Mouse (Mus musculus) ES-Bruce4 (cell line): ENCODE measurements around the gene Abcc12. TPM values are rescaled to one million over a fixed set of nuclear protein-coding genes. Genes with fewer than 3 reads are reported as not detected.

Experiments used
- H3K27ac ChIP-seq: 2 replicates; pipeline ENCODE4 v1.5.1; 2012; ENCODE audit warnings: low read length, inconsistent platforms; ENCODE audit not compliant: insufficient read depth
- H3K27me3 ChIP-seq: 2 replicates; pipeline ENCODE4 v1.6.1; 2012; ENCODE audit warnings: mild to moderate bottlenecking, low read length, inconsistent platforms; ENCODE audit not compliant: control insufficient read depth, poor library complexity, insufficient read depth, severe bottlenecking
- H3K36me3 ChIP-seq: 2 replicates; pipeline ENCODE4 v1.6.1; 2012; ENCODE audit warnings: inconsistent platforms, mild to moderate bottlenecking, low read length, moderate library complexity; ENCODE audit not compliant: control insufficient read depth, poor library complexity, insufficient read depth, severe bottlenecking
- H3K4me1 ChIP-seq: one replicate; pipeline ENCODE4 v1.8.1; 2011; ENCODE audit warnings: low read length; ENCODE audit not compliant: control insufficient read depth, insufficient read depth
- H3K4me3 ChIP-seq: 2 replicates; pipeline ENCODE4 v1.5.1; 2011; ENCODE audit warnings: low read depth, mild to moderate bottlenecking, low read length
- H3K9ac ChIP-seq: 2 replicates; pipeline ENCODE4 v1.6.1; 2012; ENCODE audit warnings: low read depth, mild to moderate bottlenecking, inconsistent platforms; ENCODE audit not compliant: poor library complexity, severe bottlenecking
- H3K9me3 ChIP-seq: replicated peaks from 2 replicates; pipeline ENCODE4 v1.6.1; 2012; ENCODE audit warnings: mild to moderate bottlenecking, low read length, inconsistent platforms; ENCODE audit not compliant: control insufficient read depth, poor library complexity, insufficient read depth, severe bottlenecking
- CTCF ChIP-seq: IDR thresholded peaks from one replicate; pipeline ENCODE4 v1.8.1; 2011; ENCODE audit warnings: low read depth, low read length
- EP300 ChIP-seq: IDR thresholded peaks from 2 replicates; pipeline ENCODE4 v1.6.1; 2011; ENCODE audit warnings: low read depth, low read length; ENCODE audit not compliant: insufficient read depth
- POLR2A ChIP-seq: IDR thresholded peaks from one replicate; pipeline ENCODE4 v1.8.1; 2011; ENCODE audit warnings: low read length; ENCODE audit not compliant: insufficient read depth
- polyA plus RNA-seq: library from polyadenylated mRNA; stranded (reverse); fragments of >200 nt; gene quantifications from 2 replicates; pipeline ENCODE4 v1.2.4, GENCODE M21; 2011; ENCODE audit warnings: low read depth; ENCODE audit not compliant: missing spikeins, insufficient read depth, insufficient read length

The Abcc12 gene
- polyA plus RNA-seq, 1 experiment, result not detected

DNA sequence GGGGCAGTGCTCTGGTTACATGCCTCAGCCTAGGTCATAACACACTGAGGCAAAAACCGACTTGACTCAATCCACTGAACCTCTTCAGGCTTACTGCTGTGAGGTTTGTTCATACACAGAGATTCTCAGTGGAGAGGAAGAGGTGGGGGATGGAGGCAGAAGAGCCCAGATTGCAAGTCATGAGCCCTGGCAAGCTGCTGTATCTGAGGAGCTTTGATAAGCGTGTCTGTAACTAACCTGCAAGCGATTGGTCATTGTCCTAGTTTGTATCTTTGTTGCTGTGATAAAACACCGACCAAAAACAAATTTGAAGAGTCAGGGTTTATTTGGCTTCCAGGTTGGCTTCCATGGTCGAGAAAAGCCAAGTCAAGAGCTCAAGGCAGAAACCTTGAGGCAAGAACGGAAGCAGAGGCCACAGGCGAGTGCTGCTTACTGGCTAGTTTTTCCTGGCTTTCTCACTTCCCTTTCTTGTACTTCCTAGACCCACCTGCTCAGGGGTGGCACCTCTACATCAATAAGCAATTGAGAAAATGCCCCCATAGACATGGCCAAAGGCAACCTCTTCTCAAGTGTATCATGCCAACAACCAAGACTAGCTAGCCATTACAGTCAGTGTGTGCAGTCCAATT, 37.4 kb upstream of the Abcc12 start:
- no peak overlapping the region for H3K4me3 ChIP-seq
- H3K27ac ChIP-seq, result no peak overlapping the region
- H3K4me1 ChIP-seq, result no peaks in the 10 kb centered on the region
- TF ChIP-seq EP300, result no peak
- TF ChIP-seq POLR2A, result no peak
- TF ChIP-seq CTCF, result no peak
- H3K9me3 ChIP-seq, result no peaks in the 10 kb centered on the region
- H3K27me3 ChIP-seq, result no peaks in the 10 kb centered on the region
- no peaks in the 10 kb centered on the region for H3K36me3 ChIP-seq
- H3K9ac ChIP-seq, result no peak overlapping the region

DNA sequence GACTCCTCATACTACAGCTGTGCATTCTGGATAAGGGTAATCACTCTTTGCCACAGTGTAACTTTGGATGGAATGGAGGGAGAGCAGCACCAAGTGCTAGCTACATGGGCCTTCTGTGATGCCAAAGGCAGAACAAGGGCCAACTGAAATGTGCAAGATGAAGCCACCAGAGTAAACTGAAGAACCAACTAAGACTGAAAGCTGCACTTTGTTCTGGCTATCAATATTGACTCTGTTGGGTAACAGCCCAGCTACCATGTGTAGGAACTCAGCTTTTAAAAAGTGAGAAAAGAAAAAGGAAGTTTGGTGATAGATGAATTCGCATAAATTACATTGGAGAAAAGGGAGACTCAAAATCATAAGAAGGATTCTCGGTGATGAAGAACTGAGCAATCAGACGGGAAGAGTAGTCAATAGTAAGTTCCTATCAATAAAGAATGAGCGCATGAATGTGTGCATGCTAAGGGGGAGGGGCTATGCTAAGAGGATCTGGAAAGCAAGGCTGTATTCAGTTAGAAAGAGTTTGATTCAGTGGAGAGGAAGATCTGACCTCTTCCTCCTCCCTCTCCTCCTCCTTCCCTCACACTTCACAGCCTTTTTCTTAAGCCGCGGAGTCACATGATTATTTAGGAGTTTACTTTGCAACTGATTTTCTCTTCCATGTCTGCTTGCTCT, 34.7 kb upstream of the Abcc12 start:
- no peaks in the 10 kb centered on the region; the same call in 1 of the 2 replicates for H3K9me3 ChIP-seq
- no peaks in the 10 kb centered on the region for H3K27me3 ChIP-seq
- no peak overlapping the region for H3K4me3 ChIP-seq
- H3K27ac ChIP-seq, result no peak overlapping the region
- no peaks in the 10 kb centered on the region for H3K36me3 ChIP-seq
- no peaks in the 10 kb centered on the region for H3K4me1 ChIP-seq
- H3K9ac ChIP-seq, result no peak overlapping the region
- no peak for TF ChIP-seq EP300
- TF ChIP-seq CTCF, result no peak
- TF ChIP-seq POLR2A, result no peak

DNA sequence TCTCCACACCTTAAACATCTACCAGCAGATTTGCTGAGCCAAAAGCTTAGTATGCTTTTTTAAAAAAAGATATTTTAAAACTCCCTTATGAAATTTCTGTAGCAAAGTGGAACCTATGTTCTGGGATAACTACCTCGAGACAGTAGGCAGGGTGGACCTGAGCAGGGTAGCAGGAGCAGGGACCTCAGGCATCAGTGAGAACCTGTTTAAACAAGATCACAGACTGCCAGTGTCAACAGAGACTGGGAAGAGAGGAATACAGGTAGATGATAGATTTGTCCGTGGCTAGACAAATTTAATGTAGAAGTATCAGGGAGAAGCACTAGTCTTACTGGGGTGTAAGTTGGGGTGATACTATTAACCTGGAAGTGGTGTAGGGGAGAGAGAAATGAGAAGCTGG, 33.3 kb upstream of the Abcc12 start:
- TF ChIP-seq POLR2A, result no peak
- TF ChIP-seq EP300, result no peak
- no peak for TF ChIP-seq CTCF
- H3K27ac ChIP-seq, result no peak overlapping the region
- H3K4me1 ChIP-seq, result no peaks in the 10 kb centered on the region
- no peak overlapping the region for H3K4me3 ChIP-seq
- H3K36me3 ChIP-seq, result no peaks in the 10 kb centered on the region
- H3K27me3 ChIP-seq, result no peaks in the 10 kb centered on the region
- no peak overlapping the region for H3K9ac ChIP-seq
- no peaks in the 10 kb centered on the region; the same call in 1 of the 2 replicates for H3K9me3 ChIP-seq

DNA sequence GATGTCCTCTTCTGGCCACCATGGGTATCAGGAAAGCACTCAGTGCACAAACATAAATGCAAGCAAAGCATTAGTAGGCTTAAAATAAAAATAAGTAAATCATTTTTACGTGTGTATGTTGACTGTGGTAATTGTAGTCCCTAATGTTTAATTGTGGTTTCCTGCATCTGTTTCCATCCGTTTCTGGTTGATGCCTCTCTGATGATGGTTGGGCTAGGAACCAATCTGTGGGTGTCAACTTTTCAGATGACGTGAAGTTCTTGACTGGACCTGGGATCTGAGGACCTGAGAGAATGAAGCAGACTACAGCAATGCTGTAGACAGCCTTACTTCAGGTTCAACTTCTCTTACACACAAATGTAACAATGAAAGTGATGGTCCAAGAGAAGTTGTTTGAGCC, 24.2 kb upstream of the Abcc12 start:
- Histone ChIP-seq H3K9me3 (no peaks in the 10 kb centered on the region), H3K4me3 (no peak overlapping the region), H3K9ac (no peak overlapping the region), H3K27me3 (no peaks in the 10 kb centered on the region), H3K36me3 (no peaks in the 10 kb centered on the region), H3K27ac (no peak overlapping the region), H3K4me1 (no peaks in the 10 kb centered on the region)
- TF ChIP-seq CTCF, result no peak

DNA sequence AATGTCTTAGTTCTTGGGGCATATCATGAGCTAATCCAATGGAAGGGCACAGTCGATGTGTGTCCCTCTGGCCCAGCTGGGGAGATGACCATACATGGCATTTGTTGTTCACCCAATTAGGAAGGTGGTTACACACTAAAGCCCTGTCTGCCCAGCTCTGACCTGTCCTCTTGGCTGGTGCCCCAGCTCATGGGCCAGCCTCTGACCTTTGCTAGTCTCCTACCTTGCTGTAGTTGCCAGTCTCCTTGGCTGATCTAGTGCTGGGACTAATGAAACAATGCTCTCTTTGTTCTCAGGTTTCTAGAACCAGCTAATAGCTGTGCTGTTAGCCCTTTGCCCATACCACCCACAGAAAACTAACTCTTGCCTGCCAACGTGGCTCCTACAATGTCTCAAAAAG, 22.7 kb upstream of the Abcc12 start:
- Histone ChIP-seq H3K27me3 (no peaks in the 10 kb centered on the region), H3K9me3 (no peaks in the 10 kb centered on the region), H3K4me1 (no peaks in the 10 kb centered on the region), H3K9ac (no peak overlapping the region), H3K36me3 (no peaks in the 10 kb centered on the region), H3K27ac (no peak overlapping the region), H3K4me3 (no peak overlapping the region)
- TF ChIP-seq POLR2A (no peak), EP300 (no peak), CTCF (no peak)

DNA sequence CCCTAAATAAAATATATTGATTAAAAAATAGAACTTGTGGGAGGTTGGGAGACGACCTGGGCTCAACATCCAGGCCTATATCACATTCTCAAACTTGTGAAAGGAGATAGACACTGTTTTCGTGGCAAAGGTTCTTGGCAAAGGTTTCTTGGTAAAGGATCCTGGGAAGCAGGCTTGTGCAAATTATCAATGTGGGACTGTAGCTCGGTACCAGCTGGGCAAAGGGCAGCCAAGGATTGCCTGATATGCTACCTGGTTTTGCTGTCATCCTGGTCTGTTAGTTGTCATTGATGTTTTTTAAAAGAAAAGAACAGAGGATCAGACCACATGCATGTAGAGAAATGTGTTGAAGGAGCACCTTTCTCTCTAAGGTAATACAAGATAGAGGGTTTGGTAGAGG, 19.8 kb upstream of the Abcc12 start:
- Histone ChIP-seq H3K9me3 (no peaks in the 10 kb centered on the region), H3K36me3 (no peaks in the 10 kb centered on the region), H3K4me3 (no peak overlapping the region), H3K27me3 (no peaks in the 10 kb centered on the region), H3K4me1 (no peaks in the 10 kb centered on the region), H3K27ac (no peak overlapping the region), H3K9ac (no peak overlapping the region)
- TF ChIP-seq CTCF (no peak), POLR2A (no peak), EP300 (no peak)
